Mouse (Mus musculus) liver, adult (tissue): ENCODE measurements around the gene Mettl7a2.

Source experiments
- GATA4 ChIP-seq: IDR thresholded peaks from 2 replicates; pipeline ENCODE4 v1.6.1; 2014; ENCODE audit warnings: mild to moderate bottlenecking, low read length; ENCODE audit not compliant: insufficient replicate concordance

Gene Mettl7a2

DNA sequence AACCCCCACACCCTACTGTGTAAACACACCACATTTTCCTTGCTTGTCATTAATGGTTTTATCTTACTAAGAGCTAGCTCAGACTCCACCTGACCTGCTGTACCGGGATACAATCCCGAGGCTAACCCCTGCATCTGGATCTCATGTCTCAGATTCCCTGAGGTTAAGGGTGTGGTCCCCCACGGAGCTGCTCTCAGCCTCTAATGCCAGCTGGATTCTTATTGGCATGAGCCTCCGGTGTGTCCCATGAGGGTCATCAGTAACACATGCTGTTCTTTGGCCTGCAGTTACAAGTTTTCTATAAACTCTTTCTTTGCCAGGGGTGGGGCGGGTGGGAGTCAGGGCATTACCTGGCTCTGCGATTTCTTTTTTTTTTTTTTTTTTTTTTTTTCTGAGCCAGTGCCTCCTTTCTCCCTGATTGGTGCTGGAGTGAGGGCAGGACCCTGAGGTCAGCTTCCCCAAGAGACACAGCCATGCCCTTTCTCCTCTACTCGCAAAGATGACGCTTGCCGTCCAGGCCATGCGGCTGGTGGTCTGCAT, at the start of gene Mettl7a2, which contains the start of gene Methig1:
Gene Mettl7a2 (plus strand): TSS at position 490 of the 540 bp plus-strand sequence.
Gene Methig1 (plus strand): TSS at position 439 of the 540 bp plus-strand sequence.
- TF ChIP-seq GATA4 = no peak

DNA sequence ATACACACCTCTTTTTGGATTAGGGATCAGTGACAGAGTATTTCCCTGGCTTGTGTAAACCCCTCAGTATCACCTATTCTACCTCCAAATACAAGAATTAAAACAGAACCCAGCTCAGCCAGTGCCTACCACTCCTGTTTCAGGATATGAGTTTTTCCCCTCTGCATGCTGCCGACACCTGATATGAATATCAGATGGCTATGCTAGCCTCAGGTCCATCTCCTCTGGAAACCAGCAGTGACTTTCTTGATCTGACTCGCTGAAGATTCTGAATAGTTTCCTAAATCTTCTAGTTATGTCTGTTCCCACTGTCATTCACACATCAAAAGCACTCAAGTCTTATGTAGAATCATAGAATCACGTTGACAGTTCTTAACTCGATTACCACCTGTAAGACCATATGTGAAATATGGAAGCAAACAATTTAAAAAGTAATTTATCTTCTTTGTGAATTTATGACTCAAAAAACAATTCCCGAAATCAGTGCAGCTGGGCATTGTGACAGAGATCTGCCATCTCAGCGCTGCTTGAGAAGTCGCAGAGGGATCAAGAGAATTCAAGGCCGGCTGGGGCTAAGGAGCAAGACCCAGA, 49.5 kb upstream of the Mettl7a2 start:
- no peak for TF ChIP-seq GATA4

GRCm38 (mm10) chr15:100304019-100304991, 48.7 kb upstream of the Mettl7a2 start, which contains the start of gene Mettl7a1:
Mettl7a1 (plus strand) TSS chr15:100304140.
- TF ChIP-seq GATA4 = no peak

DNA sequence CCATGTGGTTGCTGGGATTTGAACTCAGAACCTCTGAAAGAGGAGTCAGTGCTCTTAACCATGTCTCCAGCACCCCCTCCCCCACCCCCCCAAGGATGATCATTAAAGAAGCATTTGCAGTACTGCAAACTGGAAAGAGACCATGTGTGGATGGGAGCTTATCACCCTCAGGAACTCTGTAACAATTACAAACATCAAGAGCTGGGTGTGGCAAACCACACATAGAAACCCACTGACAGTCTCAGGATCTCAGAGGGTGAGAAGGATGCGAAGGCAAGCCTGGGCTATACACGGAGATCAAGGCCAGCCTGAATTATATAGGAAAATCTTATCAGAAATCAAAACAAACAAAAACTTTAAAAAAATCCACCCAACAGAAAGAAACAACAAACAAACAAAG, 46.8 kb upstream of the Mettl7a2 start:
- no peak for TF ChIP-seq GATA4

- peak; percentile 49; the same call in 1 of the 2 replicates for TF ChIP-seq GATA4
Measured at GRCm38 (mm10) chr15:100312346-100312745, 40.7 kb upstream of the Mettl7a2 start.

- TF ChIP-seq GATA4 = no peak
Measured at GRCm38 (mm10) chr15:100314448-100315145, 38.4 kb upstream of the Mettl7a2 start.

DNA sequence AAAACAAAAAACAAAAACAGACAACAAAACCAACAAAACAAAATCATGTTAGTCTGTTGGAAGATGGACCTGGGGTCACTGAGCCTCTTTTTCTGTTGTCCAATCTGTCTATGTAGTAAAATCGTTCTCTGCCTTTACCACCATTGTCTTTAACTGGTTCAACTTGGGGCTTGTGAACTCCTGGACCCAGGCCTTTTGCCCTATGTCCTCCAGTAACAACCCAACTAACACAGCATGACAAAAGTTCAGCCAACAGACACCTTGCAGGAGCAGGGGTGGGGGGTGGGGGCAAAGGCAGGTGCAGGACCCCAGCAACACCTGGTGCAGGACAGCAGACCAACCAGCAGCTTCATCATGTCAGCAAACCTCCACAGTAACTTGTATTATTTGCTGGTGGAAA, 33.1 kb upstream of the Mettl7a2 start:
- TF ChIP-seq GATA4 = no peak

DNA sequence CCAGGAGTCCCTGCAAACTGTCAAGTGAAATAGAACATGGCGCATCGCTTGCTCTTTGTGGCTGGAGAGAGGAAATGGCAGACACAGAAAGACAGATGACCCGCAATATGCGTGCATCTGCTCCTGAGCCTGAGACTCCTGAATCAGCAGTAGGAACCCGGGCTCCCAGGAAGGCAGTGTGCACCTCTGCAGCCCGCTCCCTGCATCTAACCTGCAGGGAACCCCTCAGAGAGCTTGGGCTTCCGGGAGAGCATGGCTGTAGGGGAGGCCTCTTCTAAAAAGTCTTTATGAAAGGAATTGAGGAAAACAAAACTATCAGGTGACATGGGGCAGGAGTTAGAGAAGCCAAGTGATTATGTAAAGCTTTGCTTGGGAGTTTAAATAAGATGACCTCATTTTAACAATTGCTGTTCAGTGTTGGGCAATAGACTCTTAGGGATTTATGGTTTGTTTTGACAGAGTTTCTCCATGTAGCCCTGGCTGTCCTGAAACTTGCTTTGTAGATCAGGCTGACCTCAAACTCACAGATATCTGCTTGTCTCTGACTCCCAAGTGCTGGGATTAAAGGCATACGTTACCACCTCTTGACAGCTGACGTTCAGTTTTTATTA, 32.6 kb upstream of the Mettl7a2 start:
- no peak for TF ChIP-seq GATA4

- no peak for TF ChIP-seq GATA4
Measured at GRCm38 (mm10) chr15:100321134-100321533, 31.9 kb upstream of the Mettl7a2 start.

DNA sequence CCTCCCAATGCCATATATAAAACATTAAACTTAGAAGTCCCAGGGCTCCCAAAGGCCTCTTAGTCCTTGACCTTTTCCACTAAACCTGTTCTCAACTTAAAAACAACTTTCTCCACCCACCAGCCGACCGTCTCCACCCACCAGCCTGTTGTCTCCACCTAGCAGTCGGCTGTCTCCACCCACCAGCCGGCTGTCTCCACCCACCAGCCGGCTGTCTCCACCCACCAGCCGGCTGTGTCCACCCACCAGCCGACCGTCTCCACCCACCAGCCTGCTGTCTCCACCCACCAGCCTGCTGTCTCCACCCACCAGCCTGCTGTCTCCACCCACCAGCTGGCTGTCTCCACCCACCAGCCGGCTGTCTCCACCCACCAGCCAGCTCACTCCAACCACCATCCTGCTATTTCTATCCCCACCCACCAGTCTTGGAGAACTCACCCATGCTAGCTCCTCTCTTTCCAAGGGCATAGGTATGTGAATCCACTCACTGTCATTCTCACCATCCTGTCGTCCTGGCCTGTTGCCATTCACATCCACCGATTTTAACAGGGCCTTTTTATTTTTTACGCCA, 28.9 kb upstream of the Mettl7a2 start:
- no peak for TF ChIP-seq GATA4

DNA sequence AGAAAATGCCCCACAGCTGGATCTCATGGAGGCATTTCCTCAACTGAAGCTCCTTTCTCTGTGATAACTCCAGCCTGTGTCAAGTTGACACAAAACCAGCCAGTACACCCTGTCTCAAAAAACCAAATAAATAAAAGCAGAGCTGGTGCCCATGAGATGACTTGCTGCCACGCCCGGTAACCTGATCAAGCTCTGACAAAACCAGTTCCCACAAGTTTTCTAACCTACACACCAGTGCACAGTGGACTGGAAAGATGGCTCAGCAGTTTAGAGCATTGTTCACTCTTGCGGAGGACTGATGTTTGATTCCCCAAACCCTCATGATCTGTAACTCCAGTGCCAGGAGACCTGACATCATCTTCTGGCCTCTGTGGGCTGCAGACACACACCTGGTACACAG, 27.8 kb upstream of the Mettl7a2 start:
- no peak for TF ChIP-seq GATA4

DNA sequence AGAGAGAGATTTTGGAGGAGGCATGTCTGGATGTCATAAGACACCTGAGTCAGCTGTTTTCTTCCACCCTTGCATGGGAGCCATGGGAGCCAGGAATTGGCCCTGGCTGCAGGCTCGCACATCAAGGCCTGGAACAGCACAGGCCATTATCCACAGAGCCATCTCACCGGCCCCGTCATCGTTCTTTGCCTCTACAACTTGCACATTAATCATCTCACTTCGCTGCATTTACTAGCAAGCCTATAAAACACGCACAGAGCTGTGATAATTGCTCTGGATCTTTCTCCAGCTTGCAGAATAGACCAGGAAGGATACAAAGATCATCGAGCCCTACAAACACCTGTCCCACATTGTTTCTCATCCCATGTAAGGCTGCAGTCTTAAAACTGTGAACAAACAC, 22.3 kb upstream of the Mettl7a2 start:
- TF ChIP-seq GATA4 = no peak

GRCm38 (mm10) chr15:100334629-100335028, 18.4 kb upstream of the Mettl7a2 start, which contains the start of gene Mettl7a3:
Mettl7a3 (plus strand) TSS chr15:100334929.
- TF ChIP-seq GATA4 = no peak

DNA sequence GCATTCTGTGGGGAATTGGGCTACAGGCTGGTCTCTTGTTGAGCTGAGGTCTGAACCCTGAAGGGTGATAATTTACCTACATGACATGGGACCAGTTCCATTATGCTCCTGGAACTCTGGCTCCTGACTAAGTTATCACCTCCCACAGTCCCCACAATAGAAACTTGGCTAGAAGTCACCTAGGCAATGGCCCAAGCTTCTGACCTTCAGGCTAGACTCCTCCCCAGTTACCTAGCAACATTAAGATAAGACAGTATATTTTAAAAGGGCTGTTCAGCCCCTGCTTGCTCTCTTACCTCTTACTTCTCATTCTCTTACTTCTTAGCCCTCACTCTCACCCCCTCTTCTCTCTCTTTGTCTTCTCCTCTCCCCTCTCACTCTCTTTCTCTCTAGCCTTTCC, 7.5 kb upstream of the Mettl7a2 start:
- peak; percentile 16; the same call in 1 of the 2 replicates for TF ChIP-seq GATA4
